Mouse (Mus musculus) kidney, adult 2 months (tissue): ENCODE results near the gene Lyzl4.

Experiments
- CTCF ChIP-seq: fragments of 200-500 bp; conservative IDR thresholded peaks from 2 replicates; pipeline ENCODE4 v1.5.1; 2011; ENCODE audit warnings: low read depth, mild to moderate bottlenecking, control low read depth, low read length, moderate library complexity, mixed read lengths; ENCODE audit not compliant: insufficient read depth, insufficient read length
- POLR2A ChIP-seq: fragments of 200-500 bp; IDR thresholded peaks from one replicate; pipeline ENCODE4 v1.6.1; 2011; ENCODE audit warnings: low read depth, low read length, control low read depth

DNA sequence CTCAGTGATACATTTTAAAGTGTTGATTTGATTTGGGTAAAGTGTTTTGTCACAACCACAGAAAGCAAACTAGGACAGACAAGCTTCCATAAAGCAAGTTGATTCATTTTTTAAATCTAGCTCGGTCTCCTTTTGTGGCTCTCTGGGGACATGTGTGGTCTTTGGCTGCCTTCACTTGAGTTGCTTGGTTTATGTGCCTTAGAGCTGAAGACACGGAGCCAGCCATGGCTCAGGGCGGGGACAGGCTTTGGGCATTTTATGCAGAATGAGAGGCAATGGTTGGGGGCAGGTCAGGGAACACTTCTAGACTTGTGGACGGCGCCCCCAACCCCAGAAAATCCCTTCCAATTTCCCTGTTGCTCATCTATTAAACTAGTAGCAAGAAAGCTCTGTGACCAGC lies 31.8 kb upstream of the Lyzl4 start:
- TF ChIP-seq CTCF = no peak
- no peak for TF ChIP-seq POLR2A
